Mouse (Mus musculus) bone marrow, adult 2 months (tissue): ENCODE results near the gene Dse. TPM values are rescaled to one million over a fixed set of nuclear protein-coding genes. Genes with fewer than 3 reads are reported as not detected.

Experiments used
- H3K27ac ChIP-seq: fragments of 200-500 bp; 2 replicates; pipeline ENCODE4 v1.5.1; 2012; ENCODE audit warnings: low read depth, mild to moderate bottlenecking, control low read depth, inconsistent platforms, low read length; ENCODE audit not compliant: control insufficient read depth, poor library complexity, insufficient read depth
- H3K4me1 ChIP-seq: fragments of 200-500 bp; 2 replicates; pipeline ENCODE4 v1.6.1; 2011; ENCODE audit warnings: low read length; ENCODE audit not compliant: control insufficient read depth, insufficient read depth
- H3K4me3 ChIP-seq: fragments of 200-500 bp; replicated peaks from 2 replicates; pipeline ENCODE3; 2011; ENCODE audit warnings: mild to moderate bottlenecking, low read depth, low read length, control low read depth; ENCODE audit not compliant: control insufficient read depth
- CTCF ChIP-seq: fragments of 200-500 bp; IDR thresholded peaks from 2 replicates; pipeline ENCODE4 v1.5.1; 2011; ENCODE audit warnings: low read length, control low read depth; ENCODE audit not compliant: control insufficient read depth, insufficient read depth
- POLR2A ChIP-seq: fragments of 200-500 bp; IDR thresholded peaks from 2 replicates; pipeline ENCODE4 v1.6.1; 2011; ENCODE audit warnings: low read depth, mild to moderate bottlenecking, control low read depth, low read length, borderline replicate concordance; ENCODE audit not compliant: control insufficient read depth
- WGBS: fragments of 180-500 bp; shearing (Covaris S2); methylation state at CpG from one replicate; pipeline ENCODE4 v1.1.7; 2018; 5-methylcytosine and 5-hydroxymethylcytosine counted together
- polyA plus RNA-seq: library from polyadenylated mRNA; stranded (reverse); fragments of >200 nt; gene quantifications from 2 replicates; pipeline ENCODE4 v1.2.4, GENCODE M21; 2011; ENCODE audit warnings: low replicate concordance; ENCODE audit not compliant: missing spikeins, insufficient read depth, insufficient read length

Dse gene
- polyA plus RNA-seq, 1 experiment: 4.8 TPM

GRCm38 (mm10) chr10:34136432-34136831 lies 71.1 kb downstream of the Dse start:
- Histone ChIP-seq H3K4me3 (no peak overlapping the region), H3K27ac (no peak overlapping the region), H3K4me1 (no peaks in the 10 kb centered on the region; the same call in 1 of the 2 replicates)
- TF ChIP-seq POLR2A: no peak
- no peak for TF ChIP-seq CTCF
- 82% methylated on average over 6 of the region's 6 CpGs for WGBS

GRCm38 (mm10) chr10:34131356-34131755 lies 76.2 kb downstream of the Dse start:
- WGBS: 2% methylated on average over 2 of the region's 2 CpGs
- TF ChIP-seq POLR2A: no peak
- no peak for TF ChIP-seq CTCF

GRCm38 (mm10) chr10:34128391-34128790 lies 79.1 kb downstream of the Dse start:
- TF ChIP-seq CTCF (no peak), POLR2A (no peak)
- Histone ChIP-seq H3K27ac (peak overlapping the region; percentile 32; the same call in 1 of the 2 replicates), H3K4me1 (peaks cover 1% of the 10 kb centered on the region), H3K4me3 (no peak overlapping the region)
- 36% methylated on average over 6 of the region's 6 CpGs for WGBS

More at GRCm38 (mm10) chr10:34131356-34131755, 76.2 kb downstream of the Dse start:
- Histone ChIP-seq H3K4me1 (peaks cover 1% of the 10 kb centered on the region), H3K27ac (no peak overlapping the region), H3K4me3 (no peak overlapping the region)

- peak within 1 kb of the TSS; percentile 73 for H3K27ac ChIP-seq
- 0 out of 2 replicates have a peak, but pooled peaks have one; percentile 30 for TF ChIP-seq POLR2A
- no peak for TF ChIP-seq CTCF
Measured at GRCm38 (mm10) chr10:34127392-34128378, 79.8 kb downstream of the Dse start, which contains the start of gene Calhm6. Calhm6 (minus strand) TSS chr10:34127984.

GRCm38 (mm10) chr10:34118421-34118820 lies 89.1 kb downstream of the Dse start:
- Histone ChIP-seq H3K4me3 (no peak overlapping the region), H3K27ac (no peak overlapping the region), H3K4me1 (no peaks in the 10 kb centered on the region; the same call in 1 of the 2 replicates)
- 63% methylated on average over 2 of the region's 2 CpGs for WGBS
- TF ChIP-seq POLR2A: no peak
- no peak for TF ChIP-seq CTCF

More at GRCm38 (mm10) chr10:34127392-34128378, 79.8 kb downstream of the Dse start, which contains the start of gene Calhm6:
- Histone ChIP-seq H3K4me1 (peaks cover 1% of the 10 kb centered on the region), H3K4me3 (peak within 1 kb of the TSS; percentile 93)
- 4% methylated on average over 44 of the region's 44 CpGs for WGBS

- no peak overlapping the region for H3K27ac ChIP-seq
- TF ChIP-seq CTCF (no peak), POLR2A (no peak)
- no peaks in the 10 kb centered on the region; the same call in 1 of the 2 replicates for H3K4me1 ChIP-seq
- no peak overlapping the region for H3K4me3 ChIP-seq
Measured at GRCm38 (mm10) chr10:34117770-34118169, 89.7 kb downstream of the Dse start.

GRCm38 (mm10) chr10:34117131-34117530 lies 90.4 kb downstream of the Dse start:
- Histone ChIP-seq H3K4me1 (no peaks in the 10 kb centered on the region; the same call in 1 of the 2 replicates), H3K27ac (no peak overlapping the region), H3K4me3 (no peak overlapping the region)
- 43% methylated on average over 3 of the region's 3 CpGs for WGBS
- TF ChIP-seq CTCF (no peak), POLR2A (no peak)
